Mouse (Mus musculus) natural killer cell, adult 2 months (primary cell): ENCODE measurements around the gene Ppp1r14d.

Experiments
- DNase-seq, 2 experiments: peaks; one replicate each; pipeline ENCODE4 v3.0.0; 2022; ENCODE audit warnings: low spot score in 2 of 2

The Ppp1r14d gene

GRCm38 (mm10) chr2:119172862-119173576 is 56.7 kb downstream of the Ppp1r14d start:
- no peak for DNase-seq

GRCm38 (mm10) chr2:119172446-119172845 is 57.3 kb downstream of the Ppp1r14d start:
- no peak for DNase-seq

- no peak for DNase-seq
These were observed 58.1 kb downstream of the Ppp1r14d start for GRCm38 (mm10) chr2:119171574-119171973.

GRCm38 (mm10) chr2:119170282-119170681 is 59.4 kb downstream of the Ppp1r14d start:
- DNase-seq = no peak
